Mouse (Mus musculus) adrenal gland, postnatal 36 days (tissue): ENCODE results near the gene Taf1d. TPM values are rescaled to one million over a fixed set of nuclear protein-coding genes. Genes with fewer than 3 reads are reported as not detected.
"Not testable (repeated sequence)": the region's sequence is repeated elsewhere in the genome, so short reads cannot be mapped to it uniquely, and the experiment has no call there.

Experiments
- DNase-seq, 2 experiments: peaks; one replicate each; pipeline ENCODE4 v3.0.0; 2021; ENCODE audit warnings: mixed read lengths in 1 of 2
- total RNA-seq, 2 experiments: library from RNA; stranded (reverse); gene quantifications; 2 replicates each; pipeline ENCODE4 v1.2.3; 2021

Gene Taf1d
- total RNA-seq, 2 experiments from 2014 or later, result 87.9 to 98.6 TPM

DNA sequence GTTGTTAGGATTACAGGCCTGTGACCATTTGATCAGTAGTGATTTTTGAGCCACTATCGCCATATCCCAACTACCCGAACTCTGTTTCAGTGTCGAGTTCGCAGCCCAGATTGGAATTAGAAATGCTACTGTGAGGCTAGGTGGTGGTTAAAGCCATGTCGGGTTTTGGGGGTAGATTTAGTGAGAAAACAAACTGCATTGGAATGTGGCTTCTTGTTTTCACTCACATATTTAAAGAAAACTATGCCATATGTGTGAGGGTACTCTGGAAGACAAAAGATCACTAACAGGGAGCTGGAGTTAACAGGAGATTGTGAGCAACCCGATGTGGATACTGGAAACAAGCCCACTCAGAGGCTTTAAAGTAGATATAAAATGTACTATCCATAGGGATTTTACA lies 1.2 kb downstream of the Taf1d start:
- DNase-seq, result no peak

GRCm38 (mm10) chr9:15308254-15308653 lies 2.2 kb downstream of the Taf1d start:
- no peak for DNase-seq

DNA sequence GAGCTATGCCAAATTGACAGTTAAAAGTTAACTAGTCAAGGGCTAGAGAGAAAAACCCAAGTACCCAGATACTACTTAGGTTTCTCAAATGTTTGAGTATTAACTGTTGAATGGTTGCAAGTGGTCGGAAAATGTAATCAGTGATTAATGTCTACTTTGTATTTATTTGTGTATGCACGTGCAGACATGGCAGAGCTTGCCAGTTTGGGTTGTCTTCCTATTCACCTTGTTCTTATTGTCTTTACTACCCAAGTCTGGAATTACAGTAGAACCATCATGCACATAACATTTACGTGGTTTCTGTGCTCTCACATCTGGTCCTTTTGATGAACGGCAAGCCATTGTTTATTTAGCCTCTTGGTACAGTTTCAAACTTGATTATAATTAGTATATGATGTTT lies 3.4 kb downstream of the Taf1d start:
- no peak for DNase-seq

DNA sequence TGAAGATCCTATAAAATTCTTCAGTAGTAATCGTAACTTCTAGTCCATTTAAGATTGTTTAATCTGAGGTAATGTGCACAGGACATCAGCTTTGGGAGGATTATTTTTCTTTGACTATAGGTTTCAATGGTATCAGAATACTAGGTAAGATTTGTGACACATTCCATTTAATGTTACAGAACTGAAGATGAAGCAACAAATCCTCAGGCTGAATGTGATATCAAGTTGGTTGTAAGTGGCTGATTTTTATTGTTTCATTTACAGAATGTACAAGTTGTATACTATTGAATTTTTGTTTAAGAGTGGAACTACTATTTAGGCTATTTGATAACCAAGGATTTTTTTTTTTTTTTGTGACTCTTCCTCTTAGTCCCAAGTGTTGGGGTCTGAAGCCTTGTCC lies 4.2 kb downstream of the Taf1d start:
- no peak for DNase-seq

GRCm38 (mm10) chr9:15312054-15312735 lies 6.2 kb downstream of the Taf1d start:
- no peak for DNase-seq

- DNase-seq, result no peak
Observed at GRCm38 (mm10) chr9:15313633-15314032, 7.6 kb downstream of the Taf1d start.

DNA sequence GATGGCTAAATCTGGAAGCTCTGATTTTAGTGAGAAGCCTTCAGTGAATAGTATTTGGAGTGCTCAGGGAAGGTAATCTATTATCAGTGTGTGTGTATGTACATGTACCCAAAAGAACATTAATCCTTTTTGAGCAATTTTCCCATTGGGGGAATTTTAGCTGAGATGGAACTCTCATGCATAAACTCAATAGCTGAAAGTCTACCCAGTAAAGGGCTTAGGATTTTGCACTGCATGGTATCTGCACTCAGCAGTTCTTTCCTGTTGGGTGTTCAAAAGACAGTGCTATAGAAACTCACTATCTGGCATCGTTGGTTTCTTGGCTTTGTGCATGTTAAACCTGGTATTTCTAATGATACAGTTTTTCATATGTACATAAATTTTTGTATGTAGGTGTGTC lies 8.6 kb downstream of the Taf1d start:
- no peak for DNase-seq

DNA sequence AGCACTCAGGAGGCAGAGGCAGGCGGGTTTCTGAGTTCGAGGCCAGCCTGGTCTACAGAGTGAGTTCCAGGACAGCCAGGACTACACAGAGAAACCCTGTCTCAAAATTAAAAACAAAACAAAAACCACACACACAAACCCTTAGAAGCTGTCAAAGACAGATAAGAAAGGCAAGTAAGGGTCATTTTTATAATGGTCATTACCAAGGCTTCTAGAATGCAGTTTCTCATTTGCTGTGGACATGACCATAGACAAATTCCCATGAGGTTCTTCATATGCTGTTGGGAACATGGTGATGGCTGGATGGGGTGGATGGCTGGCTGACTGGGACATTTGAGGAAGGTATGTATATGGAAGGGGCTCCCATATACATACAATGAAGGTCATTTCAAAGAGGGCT lies 10.3 kb downstream of the Taf1d start:
- not testable (repeated sequence) for DNase-seq

GRCm38 (mm10) chr9:15317223-15318169 lies 11.5 kb downstream of the Taf1d start:
- DNase-seq, result no peak

GRCm38 (mm10) chr9:15318170-15318742 lies 12.2 kb downstream of the Taf1d start:
- DNase-seq, result no peak

DNA sequence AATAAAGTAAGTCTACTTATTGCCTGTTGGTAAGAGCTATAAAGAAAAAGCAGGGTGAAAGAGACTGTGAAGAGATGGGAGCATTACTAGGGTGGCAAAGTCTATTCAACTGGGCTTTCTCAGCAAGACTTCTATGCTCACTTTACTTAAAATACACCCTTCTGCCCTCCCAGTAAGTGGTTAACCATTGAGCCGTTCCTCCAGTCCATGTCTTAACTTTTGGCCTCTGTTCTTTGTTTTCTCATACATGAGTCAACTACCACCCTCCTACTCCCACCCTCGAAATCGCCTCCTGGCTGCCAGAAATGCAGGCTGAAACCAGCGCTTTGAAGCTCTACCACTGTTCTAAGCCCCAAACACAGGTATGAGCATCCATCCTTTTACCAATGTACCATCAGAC lies 31.8 kb downstream of the Taf1d start:
- DNase-seq, result no peak

- no peak for DNase-seq
Observed at GRCm38 (mm10) chr9:15349925-15350324, 43.9 kb downstream of the Taf1d start.

DNA sequence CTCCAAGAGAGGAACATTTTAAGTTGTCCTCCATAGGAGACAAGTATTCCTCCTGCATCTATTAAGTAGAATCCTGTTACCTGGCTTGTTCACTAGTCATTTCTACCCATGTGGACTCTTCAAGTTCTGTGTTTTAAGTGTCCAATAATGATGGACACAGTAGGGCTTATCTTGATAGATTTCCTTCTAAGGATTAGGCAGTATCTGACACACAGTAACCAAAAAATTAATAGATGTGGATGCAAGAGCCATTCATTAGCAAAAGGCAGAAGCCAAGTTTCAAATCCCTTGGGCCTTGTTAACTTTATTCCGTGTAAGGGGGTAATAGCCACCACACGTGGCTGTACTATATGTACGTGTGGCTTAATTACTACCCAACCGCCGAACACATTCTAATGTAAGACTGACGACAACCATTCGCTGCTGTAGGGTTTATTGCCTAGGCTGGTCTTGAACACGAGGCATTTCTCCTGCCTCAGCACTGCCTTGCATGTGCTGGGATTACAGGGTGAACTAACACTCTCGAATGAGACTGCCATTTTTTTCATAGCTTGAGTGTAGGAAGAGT lies 51.0 kb downstream of the Taf1d start:
- no peak for DNase-seq

DNA sequence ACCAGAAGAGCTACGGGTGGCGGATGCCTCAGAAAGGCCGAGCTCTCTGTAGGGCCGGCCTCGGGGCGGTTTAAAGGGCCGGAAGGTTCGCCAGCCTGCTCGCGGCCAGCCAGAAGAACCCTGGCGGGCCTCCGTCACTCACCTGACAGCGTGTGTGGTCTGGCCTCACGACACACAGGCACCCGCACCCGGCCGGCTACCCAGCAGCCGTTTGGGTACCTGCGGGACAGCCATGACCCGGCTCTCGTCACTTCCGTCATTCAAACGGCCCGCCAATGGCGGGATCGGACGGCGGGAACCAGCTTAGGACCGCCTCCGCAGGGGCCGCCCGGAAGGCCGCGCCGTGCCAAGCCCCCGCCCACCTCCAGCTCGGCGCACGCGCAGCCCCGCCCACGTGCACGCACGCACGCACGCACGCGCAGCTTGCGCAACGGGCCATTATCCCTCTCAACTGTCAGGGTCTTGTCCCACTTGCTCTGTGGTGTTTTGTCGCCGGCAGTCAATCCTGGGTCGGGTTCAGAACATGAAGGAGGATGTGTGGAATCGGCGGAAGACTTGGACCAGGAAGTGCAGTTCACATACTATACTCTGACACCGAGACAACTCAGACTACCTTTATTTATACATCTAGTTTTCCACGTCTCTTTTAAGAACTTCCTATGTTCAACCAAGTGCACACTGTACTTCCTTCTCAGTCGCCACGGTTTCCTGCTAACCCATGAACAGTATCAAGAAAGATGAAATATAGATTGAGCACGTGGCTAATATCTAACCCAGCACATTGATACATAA lies 51.7 kb downstream of the Taf1d start, which contains the start of gene Cep295:
Gene Cep295, minus strand, starts transcription at position 305 of the 792 bp plus-strand sequence.
- peak; percentile 98 for DNase-seq

DNA sequence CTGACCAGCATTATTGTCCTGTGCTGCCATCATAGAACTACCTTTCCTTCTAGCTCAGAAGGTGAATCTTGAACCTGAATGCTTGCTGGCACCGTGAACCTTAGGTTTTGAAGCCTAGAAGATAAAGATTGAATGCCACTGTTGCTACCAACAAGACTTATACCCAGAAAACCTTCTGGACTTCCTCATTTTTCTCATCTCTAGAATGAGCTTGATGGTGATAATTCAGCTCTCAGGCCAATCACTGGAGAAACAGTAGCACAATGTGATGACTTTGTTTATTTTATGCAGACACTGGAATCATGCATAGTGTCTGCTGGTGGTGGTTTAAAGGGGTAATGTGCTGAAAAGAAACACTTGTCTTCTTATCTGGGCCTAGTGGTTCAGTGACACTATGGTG lies 58.8 kb downstream of the Taf1d start:
- DNase-seq, result no peak

DNA sequence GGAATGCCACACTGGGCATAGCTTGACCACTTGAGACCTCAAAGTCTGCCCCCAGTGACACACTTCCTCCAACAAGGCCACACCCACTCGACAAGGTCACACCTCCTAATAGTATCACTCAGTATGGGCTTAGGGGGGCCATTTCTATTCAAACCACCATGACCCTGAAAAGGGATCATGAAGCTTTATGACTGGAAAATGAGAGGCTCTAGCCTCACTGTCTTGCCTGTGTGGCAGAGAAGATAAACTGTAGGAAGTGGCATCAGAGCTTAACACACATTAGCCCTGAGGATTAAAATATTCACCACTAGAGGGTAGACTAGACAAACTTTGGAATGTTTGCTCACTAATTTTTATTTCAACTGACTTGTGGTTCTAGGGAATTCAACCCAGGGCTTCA lies 59.8 kb downstream of the Taf1d start:
- no peak for DNase-seq

- DNase-seq, result no peak
Observed at GRCm38 (mm10) chr9:15366260-15366659, 60.2 kb downstream of the Taf1d start.
